Mouse (Mus musculus): ENCODE data around the gene Krt9.
"Not testable (repeated sequence)": the region's sequence is repeated elsewhere in the genome, so short reads cannot be mapped to it uniquely, and the experiment has no call there.

Krt9 gene

GRCm38 (mm10) chr11:100192992-100193391, at the start of gene Krt9:
Gene Krt9, minus strand, starts transcription at chr11:100193246.
- DNase-seq (ENCODE audit: low spot score): no peak

- not testable (repeated sequence) for DNase-seq (ENCODE audit: low spot score)
These were observed 47.2 kb upstream of the Krt9 start for GRCm38 (mm10) chr11:100240272-100240671.

- DNase-seq (ENCODE audit: low spot score): no peak
These were observed 28.7 kb upstream of the Krt9 start for GRCm38 (mm10) chr11:100221741-100222140.

GRCm38 (mm10) chr11:100219304-100219703, 26.3 kb upstream of the Krt9 start:
- no peak for DNase-seq (ENCODE audit: low spot score)

- no peak for DNase-seq (ENCODE audit: low spot score)
These were observed 15.5 kb upstream of the Krt9 start for GRCm38 (mm10) chr11:100208542-100208941.

GRCm38 (mm10) chr11:100207498-100207897, 14.5 kb upstream of the Krt9 start, which contains the start of gene Krt14:
Gene Krt14, minus strand, starts transcription at chr11:100207548.
- DNase-seq (ENCODE audit: low spot score): no peak

GRCm38 (mm10) chr11:100203448-100203847, 10.4 kb upstream of the Krt9 start:
- DNase-seq (ENCODE audit: low spot score): peak; percentile 81

GRCm38 (mm10) chr11:100202906-100203305, 9.9 kb upstream of the Krt9 start:
- DNase-seq (ENCODE audit: low spot score): no peak

- peak; percentile 37 for DNase-seq (ENCODE audit: low spot score)
These were observed 7.2 kb upstream of the Krt9 start for GRCm38 (mm10) chr11:100200104-100200820.

- DNase-seq (ENCODE audit: low spot score): no peak
These were observed 5.6 kb upstream of the Krt9 start for GRCm38 (mm10) chr11:100198666-100199065.

- DNase-seq (ENCODE audit: low spot score): no peak
These were observed 1.2 kb downstream of the Krt9 start for GRCm38 (mm10) chr11:100191820-100192219.

- DNase-seq (ENCODE audit: low spot score): no peak
These were observed 6.3 kb downstream of the Krt9 start for GRCm38 (mm10) chr11:100186736-100187135.

- no peak for DNase-seq (ENCODE audit: low spot score)
These were observed 11.3 kb downstream of the Krt9 start for GRCm38 (mm10) chr11:100181725-100182124.

- DNase-seq (ENCODE audit: low spot score): no peak
These were observed 13.8 kb downstream of the Krt9 start for GRCm38 (mm10) chr11:100179260-100179659.

- no peak for DNase-seq (ENCODE audit: low spot score)
These were observed 14.7 kb downstream of the Krt9 start for GRCm38 (mm10) chr11:100178307-100178706.

GRCm38 (mm10) chr11:100176791-100177190, 16.3 kb downstream of the Krt9 start:
- no peak for DNase-seq (ENCODE audit: low spot score)

- DNase-seq (ENCODE audit: low spot score): peak; percentile 88
These were observed 24.0 kb downstream of the Krt9 start for GRCm38 (mm10) chr11:100168765-100169762.

- DNase-seq (ENCODE audit: low spot score): no peak
These were observed 25.0 kb downstream of the Krt9 start for GRCm38 (mm10) chr11:100168071-100168470.

GRCm38 (mm10) chr11:100164392-100164791, 28.7 kb downstream of the Krt9 start:
- DNase-seq (ENCODE audit: low spot score): no peak

- no peak for DNase-seq (ENCODE audit: low spot score)
These were observed 35.1 kb downstream of the Krt9 start for GRCm38 (mm10) chr11:100157908-100158477.

GRCm38 (mm10) chr11:100157331-100157730, 35.7 kb downstream of the Krt9 start:
- no peak for DNase-seq (ENCODE audit: low spot score)

GRCm38 (mm10) chr11:100155497-100156255, 37.4 kb downstream of the Krt9 start:
- DNase-seq (ENCODE audit: low spot score): no peak

Measured in embryo, embryonic 10.5 days (tissue).